Mouse (Mus musculus) T-helper 17 cell (primary cell): ENCODE results near the gene Dab2ip.

ENCODE experiments used
- in situ Hi-C, 2 experiments: fragments of 300-600 bp; cut with MboI, MseI; formaldehyde crosslinking; loops; 1 replicate in 1 of 2; 2 replicates in 1 of 2; pipeline ENCODE4 v1.15.1; 2025; ENCODE audit warnings: high pct_unique_total_duplicates in 2 of 2

Dab2ip gene

DNA sequence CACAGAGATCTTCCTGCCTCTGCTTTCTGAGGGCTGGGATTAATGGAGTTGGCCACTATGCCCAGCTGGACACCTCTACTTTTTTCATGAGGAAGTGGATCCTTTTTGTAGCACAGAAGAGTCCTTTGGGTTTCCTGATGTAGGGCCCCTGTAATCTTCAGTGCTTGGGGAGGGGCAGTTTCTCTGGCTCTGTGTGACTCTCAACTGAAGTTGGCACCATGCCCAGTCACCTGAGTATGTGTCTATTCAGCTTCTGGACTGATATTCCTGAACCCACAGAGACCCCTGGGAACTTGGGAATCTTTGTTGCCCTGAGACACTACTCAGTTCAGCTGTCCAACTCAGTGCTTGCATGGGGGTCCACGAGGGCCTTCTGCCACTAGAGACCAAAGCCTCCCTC is 37.0 kb downstream of the Dab2ip start:
- in situ Hi-C loops = no loop called here

- in situ Hi-C loops = no loop called here
Observed at GRCm38 (mm10) chr2:35595718-35596117, 37.7 kb downstream of the Dab2ip start.

DNA sequence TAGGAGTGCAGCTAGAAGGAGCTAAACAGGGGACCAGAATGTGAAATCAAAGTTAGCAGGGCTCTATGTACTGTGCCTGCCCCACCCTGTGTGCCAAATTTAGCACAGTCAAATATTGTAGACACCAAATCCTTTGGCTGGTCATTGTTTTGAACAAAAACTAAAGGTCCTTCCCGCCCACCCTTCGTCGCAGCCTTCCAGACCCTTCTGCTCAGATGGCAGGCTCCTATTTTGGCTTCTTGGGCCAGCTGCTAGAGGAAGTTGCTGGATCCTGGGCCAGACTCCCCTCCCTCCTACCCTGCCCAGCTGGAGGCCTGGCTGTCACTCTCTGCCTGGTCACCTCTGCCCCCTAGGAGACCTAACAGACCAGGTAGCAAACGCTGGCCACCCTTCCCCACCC is 38.7 kb downstream of the Dab2ip start:
- in situ Hi-C loops = no loop called here

DNA sequence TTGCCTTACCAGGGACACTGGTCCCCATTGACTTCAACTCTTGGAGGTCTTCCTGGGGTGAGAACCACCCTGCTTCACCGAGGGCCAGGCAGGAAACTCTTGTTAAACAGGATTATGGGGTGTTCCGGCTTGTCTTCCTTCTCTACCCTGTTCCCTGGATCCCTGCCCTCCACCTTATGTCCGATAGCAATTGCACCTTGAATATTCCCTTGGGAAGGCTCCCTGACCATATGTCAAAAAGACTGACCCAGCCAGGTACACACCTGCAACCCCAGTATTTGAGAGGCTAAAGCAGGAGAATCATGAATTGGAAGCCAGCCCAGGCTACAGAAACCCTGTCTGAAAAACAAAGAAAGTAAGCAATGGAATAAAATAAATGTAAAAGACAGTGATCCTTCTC is 40.8 kb downstream of the Dab2ip start:
- in situ Hi-C loops = no loop called here

GRCm38 (mm10) chr2:35601665-35602064 is 43.6 kb downstream of the Dab2ip start:
- in situ Hi-C loops = loop anchor here in 1 of 2 experiments (5.0 kb wide), 1 partner anchor 49 kb away; no protein-coding TSS in a partner anchor

DNA sequence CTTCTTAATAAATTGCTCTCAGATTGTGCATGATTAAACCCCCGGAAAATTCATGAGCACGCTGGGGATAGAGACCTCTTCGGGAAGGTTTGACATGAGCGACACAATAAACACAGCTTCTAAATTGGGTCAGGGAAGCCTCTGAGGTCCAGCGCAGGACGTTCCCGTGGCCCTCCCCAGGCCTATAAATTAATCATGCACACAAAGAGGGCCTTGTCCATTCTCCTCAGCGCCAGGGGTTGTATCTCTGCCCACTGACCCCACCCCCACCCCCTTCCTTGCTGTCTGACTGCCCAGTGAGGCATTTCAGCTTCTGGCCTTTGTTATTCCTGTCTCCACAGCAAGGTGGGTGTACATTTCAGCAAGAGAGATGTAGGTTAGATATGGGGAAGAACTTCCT is 49.4 kb downstream of the Dab2ip start:
- in situ Hi-C loops = no loop called here

DNA sequence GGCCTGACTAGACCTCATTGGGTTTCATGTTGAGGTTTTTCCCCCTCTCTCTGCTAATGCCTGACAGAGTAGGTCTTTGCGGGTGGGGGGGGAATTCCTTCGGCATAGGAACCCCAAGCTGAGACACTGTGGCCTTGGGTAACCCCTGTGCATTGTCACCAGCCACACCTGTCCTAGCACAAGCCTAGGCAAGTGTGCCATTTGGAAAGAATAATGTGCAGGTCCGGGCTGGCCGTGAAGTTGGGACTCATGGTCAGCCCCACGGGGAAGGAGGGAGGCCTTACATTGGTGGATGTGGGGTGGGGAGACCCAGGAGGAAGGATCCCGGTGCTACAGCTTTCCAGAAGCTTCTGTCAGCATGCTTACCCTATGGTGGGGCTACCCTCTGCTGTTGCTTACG is 50.8 kb downstream of the Dab2ip start:
- in situ Hi-C loops = no loop called here

DNA sequence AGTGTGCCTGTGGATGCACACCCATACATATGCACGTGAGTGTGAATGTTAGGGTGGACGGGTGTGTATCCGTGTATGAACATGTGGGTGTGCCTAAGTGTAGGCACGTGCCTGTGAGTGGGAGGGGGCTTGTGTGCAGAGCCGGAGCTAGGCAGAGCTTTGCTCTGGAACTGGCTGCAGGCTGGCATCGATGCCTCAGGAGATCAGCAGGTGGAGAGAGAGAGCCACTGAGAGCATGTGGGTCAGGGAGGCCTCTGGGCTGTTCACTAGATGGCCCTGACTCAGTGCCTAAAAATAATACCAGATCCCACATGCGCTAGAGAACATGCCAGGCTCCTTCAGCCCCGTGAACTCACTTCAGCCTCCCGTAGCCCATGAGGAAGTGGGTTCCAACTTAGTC is 51.3 kb downstream of the Dab2ip start:
- in situ Hi-C loops = no loop called here

GRCm38 (mm10) chr2:35610168-35610951 is 52.3 kb downstream of the Dab2ip start:
- in situ Hi-C loops = loop anchor here in 1 of 2 experiments (10.0 kb wide), 1 partner anchor 1374 kb away; no protein-coding TSS in a partner anchor

- in situ Hi-C loops = loop anchor here in 1 of 2 experiments (10.0 kb wide), 1 partner anchor 1374 kb away; no protein-coding TSS in a partner anchor
Observed at GRCm38 (mm10) chr2:35610976-35611375, 52.9 kb downstream of the Dab2ip start.

DNA sequence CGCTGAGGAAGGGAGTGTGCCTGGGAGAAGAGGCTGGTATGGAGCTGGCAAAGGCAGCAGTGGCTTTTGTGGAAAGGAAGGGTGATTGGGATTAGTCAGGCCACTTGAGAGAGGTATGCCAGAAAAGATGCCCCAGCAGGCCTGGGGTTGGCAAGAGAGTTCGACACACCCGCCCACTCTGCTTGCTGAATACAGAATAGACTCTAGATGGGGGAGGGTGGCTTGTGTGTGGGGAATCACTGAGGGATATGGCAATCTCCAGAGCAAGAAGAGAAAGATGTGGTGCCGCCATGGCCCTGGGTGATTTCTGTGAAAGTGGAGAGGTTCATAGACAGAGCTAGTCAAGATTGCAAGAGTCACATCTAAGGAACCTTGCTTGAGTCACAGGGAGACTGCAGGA is 53.6 kb downstream of the Dab2ip start:
- in situ Hi-C loops = loop anchor here in 1 of 2 experiments (10.0 kb wide), 1 partner anchor 1373 kb away; no protein-coding TSS in a partner anchor

DNA sequence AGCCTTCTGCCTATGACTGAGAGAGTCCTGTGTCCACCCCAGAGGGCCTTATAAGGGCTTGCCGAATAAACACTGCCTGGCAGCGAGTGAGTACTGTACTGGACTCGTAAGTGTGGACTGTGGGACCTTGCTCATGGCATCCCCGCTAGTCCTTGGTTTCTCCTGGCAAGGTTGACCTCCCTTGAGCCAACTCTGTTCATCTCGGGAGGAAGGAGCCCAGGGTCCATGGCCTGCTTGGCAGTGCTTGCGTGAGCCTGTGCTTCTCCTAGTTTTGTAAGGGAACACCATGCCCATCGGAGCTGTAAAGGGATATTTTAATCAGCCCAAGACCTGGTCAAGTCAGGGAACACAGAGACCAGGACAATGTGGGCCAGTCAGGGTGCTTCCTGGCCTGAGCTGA is 54.2 kb downstream of the Dab2ip start:
- in situ Hi-C loops = loop anchor here in 1 of 2 experiments (10.0 kb wide), 1 partner anchor 1373 kb away; no protein-coding TSS in a partner anchor

- in situ Hi-C loops = loop anchor here in 1 of 2 experiments (10.0 kb wide), 1 partner anchor 1371 kb away; no protein-coding TSS in a partner anchor
Observed at GRCm38 (mm10) chr2:35613946-35614353, 55.9 kb downstream of the Dab2ip start.

GRCm38 (mm10) chr2:35614411-35614810 is 56.3 kb downstream of the Dab2ip start:
- in situ Hi-C loops = loop anchor here in 1 of 2 experiments (10.0 kb wide), 1 partner anchor 1370 kb away; no protein-coding TSS in a partner anchor

DNA sequence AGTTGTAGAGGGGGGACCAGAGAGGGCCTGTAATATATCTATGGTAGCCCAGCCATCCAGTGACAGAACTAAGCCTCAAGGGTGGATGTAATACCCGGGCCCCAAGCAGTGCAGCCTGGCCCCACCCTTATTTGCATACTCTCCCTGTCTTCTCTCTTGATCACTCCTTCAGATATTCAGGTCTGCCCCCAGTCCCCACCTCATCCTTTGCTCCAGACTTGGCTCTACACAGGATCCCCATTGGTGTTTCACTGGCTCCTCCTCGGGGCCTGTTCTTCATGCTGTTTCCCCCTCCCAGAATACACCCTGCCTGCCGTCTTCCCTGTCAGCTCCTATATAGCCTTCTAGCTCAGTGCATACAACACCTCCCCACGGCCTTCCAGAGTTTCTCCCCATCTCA is 57.3 kb downstream of the Dab2ip start:
- in situ Hi-C loops = loop anchor here in 1 of 2 experiments (10.0 kb wide), 1 partner anchor 1369 kb away; no protein-coding TSS in a partner anchor

- in situ Hi-C loops = loop anchor here in 1 of 2 experiments (10.0 kb wide), 1 partner anchor 1369 kb away; no protein-coding TSS in a partner anchor
Observed at GRCm38 (mm10) chr2:35615977-35616376, 57.9 kb downstream of the Dab2ip start.

- in situ Hi-C loops = loop anchor here in 1 of 2 experiments (10.0 kb wide), 1 partner anchor 1368 kb away; no protein-coding TSS in a partner anchor
Observed at GRCm38 (mm10) chr2:35616891-35617658, 59.0 kb downstream of the Dab2ip start.

GRCm38 (mm10) chr2:35618981-35619380 is 60.9 kb downstream of the Dab2ip start:
- in situ Hi-C loops = loop anchor here in 1 of 2 experiments (10.0 kb wide), 1 partner anchor 1366 kb away; no protein-coding TSS in a partner anchor

- in situ Hi-C loops = loop anchor here in 1 of 2 experiments (10.0 kb wide), 1 partner anchor 1365 kb away; no protein-coding TSS in a partner anchor
Observed at GRCm38 (mm10) chr2:35619532-35619931, 61.5 kb downstream of the Dab2ip start.

GRCm38 (mm10) chr2:35620364-35621224 is 62.5 kb downstream of the Dab2ip start:
- in situ Hi-C loops = no loop called here

- in situ Hi-C loops = no loop called here
Observed at GRCm38 (mm10) chr2:35621225-35621519, 63.1 kb downstream of the Dab2ip start.
